Mouse (Mus musculus) gastrocnemius, adult 2 months (tissue): ENCODE data around the gene Ugt1a6a. TPM values are rescaled to one million over a fixed set of nuclear protein-coding genes. Genes with fewer than 3 reads are reported as not detected.
"Not testable (repeated sequence)": the region's sequence is repeated elsewhere in the genome, so short reads cannot be mapped to it uniquely, and the experiment has no call there.

Source experiments
- DNase-seq: peaks from one replicate; pipeline ENCODE4 v3.0.0; 2022
- H3K27ac ChIP-seq: fragments of 200-600 bp; 2 replicates; pipeline ENCODE4 v1.8.1; 2022; ENCODE audit warnings: mild to moderate bottlenecking
- H3K4me3 ChIP-seq: fragments of 200-600 bp; 2 replicates; pipeline ENCODE4 v1.8.1; 2022; ENCODE audit warnings: mild to moderate bottlenecking, moderate library complexity
- CTCF ChIP-seq: fragments of 200-600 bp; IDR thresholded peaks from 2 replicates; pipeline ENCODE4 v1.8.1; 2022; ENCODE audit warnings: antibody characterized with exemption, mild to moderate bottlenecking, moderate library complexity
- intact Hi-C: fragments of 180-260 bp; cut with DNase I; formaldehyde crosslinking; loops from one replicate; pipeline ENCODE4 v1.15.1; 2025
- total RNA-seq, 2 experiments: library from RNA; stranded (reverse); gene quantifications; 2 replicates each; pipeline ENCODE4 v1.2.3; 2021

Gene Ugt1a6a
- total RNA-seq, 2 experiments from 2014 or later: 0.10 to 0.45 TPM

DNA sequence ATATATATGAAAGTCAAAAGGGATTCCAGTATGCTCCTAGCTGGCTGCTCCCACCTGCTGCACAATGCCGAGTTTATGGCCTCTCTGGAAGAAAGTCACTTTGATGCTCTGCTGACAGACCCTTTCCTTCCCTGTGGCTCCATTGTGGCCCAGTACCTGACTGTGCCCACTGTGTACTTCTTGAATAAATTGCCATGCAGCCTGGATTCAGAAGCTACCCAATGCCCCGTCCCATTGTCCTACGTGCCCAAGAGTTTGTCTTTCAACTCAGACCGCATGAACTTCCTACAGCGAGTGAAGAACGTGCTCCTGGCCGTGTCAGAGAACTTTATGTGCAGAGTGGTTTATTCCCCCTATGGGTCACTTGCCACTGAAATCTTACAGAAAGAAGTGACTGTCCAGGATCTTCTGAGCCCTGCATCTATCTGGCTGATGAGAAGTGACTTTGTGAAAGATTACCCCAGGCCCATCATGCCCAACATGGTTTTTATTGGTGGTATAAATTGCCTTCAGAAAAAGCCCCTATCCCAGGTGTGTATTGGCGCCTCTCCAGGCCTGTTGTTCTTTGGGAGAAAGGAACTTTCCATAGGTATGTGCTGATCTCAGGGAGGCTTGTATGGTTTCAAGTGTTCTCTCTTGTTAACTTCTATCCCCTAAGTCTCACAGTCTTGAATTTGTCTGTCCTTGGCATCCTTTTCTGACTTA lies 77.9 kb downstream of the Ugt1a6a start:
- Histone ChIP-seq H3K27ac (no peak overlapping the region), H3K4me3 (no peak overlapping the region)
- intact Hi-C loops: no loop called here
- TF ChIP-seq CTCF: no peak
- DNase-seq: no peak

DNA sequence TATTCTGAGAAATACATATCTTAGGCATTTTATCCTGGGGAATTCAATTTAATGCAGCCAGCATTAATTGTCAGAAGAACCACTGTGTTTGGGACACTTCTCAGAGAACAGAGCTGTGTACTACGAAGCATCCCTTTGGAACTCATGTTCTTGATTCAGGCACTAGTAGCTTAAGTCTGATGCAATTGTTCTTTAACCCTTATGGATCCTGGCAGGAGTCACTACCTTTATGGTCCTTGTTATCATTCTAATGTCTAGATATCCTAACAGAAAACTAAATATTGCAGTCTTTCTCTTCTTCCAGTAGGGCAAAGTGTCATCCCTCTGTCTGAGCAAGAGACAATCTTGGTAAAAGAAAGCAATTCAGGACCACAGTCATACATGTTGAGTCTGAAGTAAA lies 78.5 kb downstream of the Ugt1a6a start:
- no peak for TF ChIP-seq CTCF
- no peak overlapping the region for H3K27ac ChIP-seq
- no peak for DNase-seq
- intact Hi-C loops: no loop called here
- H3K4me3 ChIP-seq: no peak overlapping the region

DNA sequence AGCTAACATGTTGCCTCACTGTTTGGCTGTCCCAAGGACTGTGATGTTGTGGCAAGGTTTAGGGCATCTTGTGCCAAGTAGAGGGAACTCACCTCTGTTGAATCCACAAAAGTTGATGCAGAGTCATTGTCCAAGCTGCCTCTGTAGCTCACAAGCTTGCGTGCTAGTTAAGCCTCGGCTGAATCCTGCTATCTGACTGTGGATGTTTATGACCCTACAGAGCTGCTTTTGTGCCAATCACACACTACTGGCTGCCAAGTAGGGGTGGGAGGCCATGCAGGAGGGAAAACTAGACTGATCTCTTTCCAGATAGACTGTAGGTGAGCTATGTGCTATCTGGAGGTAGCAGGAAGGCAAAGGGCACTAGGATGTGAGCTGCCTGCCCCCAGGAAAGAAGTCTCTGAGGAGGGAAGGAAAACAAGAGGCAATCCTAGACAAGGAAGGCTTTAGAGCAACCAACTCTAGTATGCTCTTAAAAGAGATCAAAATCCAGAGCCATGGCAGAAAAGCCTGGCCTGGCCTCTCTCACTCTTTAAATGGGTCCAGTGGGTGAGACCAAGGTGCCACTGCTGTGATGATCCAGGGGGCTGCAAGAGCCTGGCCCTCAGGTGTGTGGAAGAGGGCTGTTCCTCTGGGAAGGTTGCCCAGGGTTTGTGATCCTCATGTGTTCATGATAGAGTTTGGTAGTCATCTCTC lies 79.3 kb downstream of the Ugt1a6a start:
- intact Hi-C loops: no loop called here
- DNase-seq: peak; percentile 31
- TF ChIP-seq CTCF: no peak
- Histone ChIP-seq H3K4me3 (no peak overlapping the region), H3K27ac (no peak overlapping the region)

DNA sequence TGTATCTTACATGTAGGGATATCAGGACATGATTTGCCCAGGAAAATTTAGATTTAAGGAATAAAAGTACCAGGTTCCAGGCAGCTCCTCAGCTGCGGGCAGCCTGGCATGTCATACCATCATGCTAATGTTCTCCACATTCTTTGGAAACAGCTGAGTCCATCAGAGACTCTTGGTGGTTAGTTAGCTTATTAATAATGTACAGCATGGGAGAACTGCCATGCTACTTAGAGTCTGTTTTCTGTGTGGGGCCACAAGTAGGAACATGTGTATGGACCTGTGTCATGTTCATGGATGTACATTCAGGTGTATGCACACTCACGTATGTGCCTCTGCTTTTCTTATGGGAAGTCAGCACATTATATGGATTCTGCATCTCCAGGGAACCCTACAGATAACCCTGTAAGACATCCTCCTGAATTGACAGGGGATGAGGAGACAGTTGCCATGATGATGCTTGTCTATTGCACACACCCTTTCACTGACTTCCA lies 79.9 kb downstream of the Ugt1a6a start:
- Histone ChIP-seq H3K4me3 (no peak overlapping the region), H3K27ac (no peak overlapping the region)
- no peak for TF ChIP-seq CTCF
- intact Hi-C loops: no loop called here
- DNase-seq: no peak

DNA sequence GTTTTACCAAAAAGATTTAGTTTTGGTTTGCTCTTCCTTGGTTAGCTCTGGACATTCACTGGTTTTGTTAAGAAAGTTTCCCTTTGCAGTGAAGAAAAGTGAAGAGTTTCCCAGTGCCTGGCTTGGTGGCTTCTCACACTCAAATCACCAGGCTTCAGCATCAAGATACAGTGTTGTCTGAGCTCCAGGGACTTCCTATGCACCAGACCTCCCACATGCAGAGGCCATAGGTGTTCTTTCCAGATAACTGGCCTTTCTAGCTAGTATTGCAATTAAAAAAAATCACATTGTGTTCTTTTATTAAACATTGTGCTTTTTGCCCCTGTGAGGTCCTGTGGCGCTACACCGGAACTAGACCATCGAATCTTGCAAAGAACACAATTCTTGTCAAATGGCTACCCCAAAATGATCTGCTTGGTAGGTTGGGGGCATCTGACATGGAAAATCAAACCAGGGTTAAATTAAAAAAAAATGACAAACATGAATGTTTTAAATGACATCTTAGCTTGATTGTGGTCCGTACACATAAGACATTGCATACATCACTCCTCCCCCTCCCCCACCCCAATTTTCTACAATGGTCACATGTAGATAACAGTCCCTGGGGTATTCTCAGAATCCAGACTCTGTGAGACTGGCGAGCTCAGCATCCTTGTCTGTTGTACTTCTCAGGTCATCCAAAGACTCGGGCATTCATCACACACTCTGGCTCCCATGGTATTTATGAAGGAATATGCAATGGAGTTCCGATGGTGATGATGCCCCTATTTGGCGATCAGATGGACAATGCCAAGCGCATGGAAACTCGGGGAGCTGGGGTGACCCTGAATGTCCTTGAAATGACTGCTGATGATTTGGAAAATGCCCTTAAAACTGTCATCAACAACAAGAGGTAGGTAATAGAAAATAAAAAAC lies 81.1 kb downstream of the Ugt1a6a start:
- intact Hi-C loops: no loop called here
- no peak for DNase-seq

DNA sequence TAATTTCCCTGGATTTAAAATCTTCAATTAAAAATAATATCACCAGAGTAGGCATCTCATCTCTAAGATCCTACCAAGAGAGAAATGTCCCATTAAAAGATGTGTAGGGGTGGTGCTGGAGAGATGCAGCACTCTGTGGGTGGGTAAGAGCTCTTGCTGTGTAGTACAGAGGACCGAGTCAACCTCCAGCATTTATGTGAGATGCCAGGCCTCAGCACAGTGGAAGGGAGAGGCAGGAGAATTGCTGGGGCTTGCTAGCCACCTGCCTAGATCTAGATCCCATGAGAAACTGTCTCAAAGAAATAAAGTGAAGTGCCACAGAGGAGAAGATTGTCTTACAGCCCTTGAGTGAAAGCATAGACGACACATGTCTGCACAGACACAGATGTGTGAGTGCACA lies 81.9 kb downstream of the Ugt1a6a start:
- TF ChIP-seq CTCF: no peak
- DNase-seq: no peak
- no peak overlapping the region for H3K4me3 ChIP-seq
- H3K27ac ChIP-seq: no peak overlapping the region
- intact Hi-C loops: no loop called here

More for the DNA sequence above, 81.1 kb downstream of the Ugt1a6a start:
- no peak overlapping the region for H3K4me3 ChIP-seq
- no peak for TF ChIP-seq CTCF
- no peak overlapping the region for H3K27ac ChIP-seq

GRCm38 (mm10) chr1:88217144-88217543 lies 82.5 kb downstream of the Ugt1a6a start:
- intact Hi-C loops: no loop called here
- Histone ChIP-seq H3K4me3 (no peak overlapping the region), H3K27ac (no peak overlapping the region)
- DNase-seq: no peak
- no peak for TF ChIP-seq CTCF

DNA sequence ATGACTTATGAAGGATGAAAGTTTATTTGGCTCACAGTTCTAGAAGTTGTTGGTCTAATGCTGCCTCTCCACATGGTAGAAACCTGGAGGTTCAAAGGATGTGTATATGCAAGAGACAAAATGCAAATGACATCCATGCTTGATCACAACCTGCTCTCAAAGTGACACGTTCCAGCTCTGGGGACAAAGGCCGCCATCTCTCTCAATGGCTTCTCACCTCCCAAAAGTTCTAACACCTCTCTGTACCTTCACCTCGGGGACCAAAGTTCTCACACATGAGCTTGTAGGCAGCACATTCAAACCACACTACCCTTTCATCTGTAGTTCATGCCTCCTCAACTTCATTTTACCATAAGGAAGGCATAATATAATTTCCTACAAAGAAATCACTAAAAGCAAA lies 83.0 kb downstream of the Ugt1a6a start:
- intact Hi-C loops: no loop called here
- DNase-seq: no peak
- Histone ChIP-seq H3K4me3 (no peak overlapping the region), H3K27ac (no peak overlapping the region)
- no peak for TF ChIP-seq CTCF

DNA sequence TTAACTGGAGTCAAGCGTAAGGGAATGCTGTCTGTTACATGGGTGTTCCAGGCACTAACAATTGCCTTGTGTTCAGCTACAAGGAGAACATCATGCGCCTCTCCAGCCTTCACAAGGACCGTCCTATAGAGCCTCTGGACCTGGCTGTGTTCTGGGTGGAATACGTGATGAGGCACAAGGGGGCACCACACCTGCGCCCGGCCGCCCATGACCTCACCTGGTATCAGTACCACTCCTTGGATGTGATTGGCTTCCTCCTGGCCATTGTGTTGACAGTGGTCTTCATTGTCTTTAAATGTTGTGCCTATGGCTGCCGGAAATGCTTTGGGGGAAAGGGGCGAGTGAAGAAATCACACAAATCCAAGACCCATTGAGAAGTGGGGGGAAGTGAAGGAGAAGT lies 83.4 kb downstream of the Ugt1a6a start:
- H3K27ac ChIP-seq: no peak overlapping the region

DNA sequence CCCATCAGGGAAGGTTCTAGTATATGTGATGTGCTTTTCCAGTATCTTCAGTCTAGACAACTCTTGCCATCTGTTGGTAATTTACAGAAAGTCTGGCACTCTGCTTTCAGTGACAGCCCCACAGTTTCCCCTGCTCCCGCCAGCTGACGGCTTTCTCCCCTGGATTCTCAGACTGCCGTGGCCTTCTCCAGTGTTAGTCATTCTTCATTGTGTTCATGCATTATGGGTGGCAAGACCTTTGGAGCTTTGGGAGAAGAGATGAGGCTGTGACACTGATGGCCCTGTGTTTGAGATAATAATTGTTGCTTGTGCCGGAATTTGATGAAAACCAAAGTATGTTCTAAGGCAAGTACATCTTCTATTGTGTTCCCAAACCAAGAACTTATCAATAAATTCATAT lies 84.0 kb downstream of the Ugt1a6a start:
- intact Hi-C loops: no loop called here
- no peak overlapping the region for H3K4me3 ChIP-seq
- no peak for TF ChIP-seq CTCF
- H3K27ac ChIP-seq: no peak overlapping the region
- no peak for DNase-seq

More for the DNA sequence above, 83.4 kb downstream of the Ugt1a6a start:
- intact Hi-C loops: no loop called here
- peak; percentile 20 for DNase-seq
- TF ChIP-seq CTCF: no peak
- no peak overlapping the region for H3K4me3 ChIP-seq

- intact Hi-C loops: no loop called here
- Histone ChIP-seq H3K27ac (no peak overlapping the region), H3K4me3 (no peak overlapping the region)
- DNase-seq: no peak
- no peak for TF ChIP-seq CTCF
Observed at GRCm38 (mm10) chr1:88219054-88219453, 84.4 kb downstream of the Ugt1a6a start.

GRCm38 (mm10) chr1:88220336-88220735 lies 85.7 kb downstream of the Ugt1a6a start:
- TF ChIP-seq CTCF: no peak
- Histone ChIP-seq H3K4me3 (no peak overlapping the region), H3K27ac (no peak overlapping the region)
- intact Hi-C loops: no loop called here
- no peak for DNase-seq

DNA sequence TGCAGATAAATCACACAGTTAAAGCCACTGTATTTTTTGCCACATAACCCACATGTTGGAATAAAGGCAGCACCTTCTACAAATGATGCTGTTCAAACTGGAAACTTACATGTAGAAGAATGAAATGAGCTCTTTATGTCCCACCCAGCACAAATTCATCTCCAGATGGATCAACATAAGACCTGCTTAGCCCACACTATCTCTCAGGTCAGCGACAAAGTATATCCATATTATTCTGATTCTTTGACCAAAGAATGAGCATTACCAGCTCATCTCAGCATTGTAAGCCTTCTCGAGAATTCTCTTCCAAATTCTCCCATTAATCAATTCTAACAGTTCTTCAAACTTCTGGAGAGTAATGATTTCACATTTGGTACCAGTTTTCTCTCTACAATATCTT lies 87.6 kb downstream of the Ugt1a6a start:
- Histone ChIP-seq H3K4me3 (no peak overlapping the region), H3K27ac (no peak overlapping the region)
- no peak for TF ChIP-seq CTCF
- DNase-seq: no peak
- intact Hi-C loops: no loop called here

DNA sequence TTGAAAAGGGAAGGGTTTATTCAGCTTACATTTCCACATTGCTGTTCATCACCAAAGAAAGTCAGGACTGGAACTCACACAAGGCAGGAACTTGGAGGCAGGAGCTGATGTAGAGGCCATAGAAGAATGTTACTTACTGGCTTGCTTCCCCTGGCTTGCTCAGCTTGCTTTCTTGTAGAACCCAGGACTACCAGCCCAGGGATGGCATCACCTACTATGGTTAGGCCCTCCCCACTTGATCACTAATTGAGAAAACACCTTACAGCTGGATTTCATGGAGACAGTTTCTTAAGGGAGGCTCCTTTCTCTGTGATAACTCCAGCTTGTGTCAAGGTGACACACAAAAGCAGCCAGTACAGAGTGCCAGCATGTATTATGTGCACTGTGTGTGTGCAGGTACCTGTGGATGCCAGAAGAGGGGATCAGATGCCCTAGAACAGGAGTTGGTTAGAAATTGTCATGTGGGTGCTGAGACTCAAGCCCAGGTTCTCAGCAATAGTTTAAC lies 88.5 kb downstream of the Ugt1a6a start:
- H3K27ac ChIP-seq, intact Hi-C loops, DNase-seq, H3K4me3 ChIP-seq: not testable (repeated sequence)
